Mouse (Mus musculus) stomach, embryonic 14.5 days (tissue): Measurements from ENCODE around the gene Cdkal1. TPM values are rescaled to one million over a fixed set of nuclear protein-coding genes. Genes with fewer than 3 reads are reported as not detected.

Source experiments
- ATAC-seq: fragments of 200-750 bp; cut with Nextera tagmentation; 2 replicates; pipeline ENCODE4 v1.8.0; 2017; ENCODE audit warnings: low read depth, moderate TSS enrichment; ENCODE audit not compliant: insufficient number of reproducible peaks, insufficient read depth, low FRiP score
- H3K27ac ChIP-seq: fragments of 300-500 bp; sonication (generic); 2 replicates; pipeline ENCODE4 v1.5.1; 2014; ENCODE audit warnings: mild to moderate bottlenecking, low read length, moderate library complexity, mixed read lengths
- H3K27me3 ChIP-seq: fragments of 300-500 bp; sonication (generic); 2 replicates; pipeline ENCODE4 v1.6.1; 2014; ENCODE audit warnings: low read length, control low read depth, mixed read lengths; ENCODE audit not compliant: control insufficient read depth, insufficient read depth
- H3K36me3 ChIP-seq: fragments of 300-500 bp; sonication (generic); 2 replicates; pipeline ENCODE4 v1.6.1; 2014; ENCODE audit warnings: mild to moderate bottlenecking, control low read depth, low read length, moderate library complexity, mixed read lengths; ENCODE audit not compliant: control insufficient read depth, insufficient read depth
- H3K4me1 ChIP-seq: fragments of 300-500 bp; sonication (generic); 2 replicates; pipeline ENCODE4 v1.6.1; 2014; ENCODE audit warnings: low read length, control low read depth, mixed read lengths; ENCODE audit not compliant: control insufficient read depth, insufficient read depth
- H3K4me2 ChIP-seq: fragments of 300-500 bp; sonication (generic); replicated peaks from 2 replicates; pipeline ENCODE4 v1.6.1; 2014; ENCODE audit warnings: low read depth, low read length, control low read depth
- H3K4me3 ChIP-seq: fragments of 300-500 bp; sonication (generic); 2 replicates; pipeline ENCODE4 v1.5.1; 2014; ENCODE audit warnings: low read depth, low read length, control low read depth
- H3K9ac ChIP-seq: fragments of 300-500 bp; sonication (generic); replicated peaks from 2 replicates; pipeline ENCODE4 v1.6.1; 2014; ENCODE audit warnings: low read depth, mild to moderate bottlenecking, control low read depth, low read length, moderate library complexity, mixed read lengths
- H3K9me3 ChIP-seq: fragments of 300-500 bp; sonication (generic); 2 replicates; pipeline ENCODE4 v1.6.1; 2016; ENCODE audit warnings: low read depth, low read length, control low read depth; ENCODE audit not compliant: control insufficient read depth
- WGBS: fragments of 180-500 bp; shearing (Covaris S2); extraction: QIAGEN DNeasy Blood & Tissue Kit; methylation state at CpG from one replicate; pipeline ENCODE4 v1.1.7; 2014; 5-methylcytosine and 5-hydroxymethylcytosine counted together
- polyA plus RNA-seq: library from polyadenylated mRNA; unstranded; fragments of >200 nt; fragmentation: Nextera tagmentation; extraction: Ambion mirVana; gene quantifications from 2 replicates; pipeline ENCODE4 v1.2.1, GENCODE M21; 2014

Cdkal1 gene
- polyA plus RNA-seq, 1 experiment from 2014 or later: 44.8 TPM

DNA sequence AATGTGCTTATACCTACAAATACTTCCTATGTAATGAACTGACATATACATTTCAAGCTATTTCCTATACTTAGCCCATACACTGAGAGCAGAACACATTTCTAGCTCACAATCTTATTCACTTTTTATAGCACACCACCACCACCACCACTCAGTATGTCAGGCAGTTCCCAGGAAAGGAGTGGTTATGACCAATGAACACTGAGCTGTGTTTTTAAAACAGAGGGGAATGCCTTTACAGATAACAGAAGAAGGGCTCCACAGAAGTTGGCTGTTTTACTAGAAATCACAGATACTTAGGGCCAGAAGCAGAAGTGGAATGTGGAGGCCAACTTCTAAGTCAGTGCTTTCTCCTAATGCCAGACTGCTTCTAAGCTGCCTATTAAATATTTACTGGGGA is 121.0 kb downstream of the Cdkal1 start:
- Histone ChIP-seq H3K4me3 (no peak overlapping the region), H3K36me3 (no peaks in the 10 kb centered on the region), H3K4me2 (no peak overlapping the region), H3K27ac (no peak overlapping the region), H3K4me1 (0 out of 2 replicates have a peak, but pooled peaks cover 3% of the 10 kb centered on the region), H3K9me3 (no peaks in the 10 kb centered on the region), H3K9ac (no peak overlapping the region), H3K27me3 (no peaks in the 10 kb centered on the region)
- ATAC-seq: no peak

DNA sequence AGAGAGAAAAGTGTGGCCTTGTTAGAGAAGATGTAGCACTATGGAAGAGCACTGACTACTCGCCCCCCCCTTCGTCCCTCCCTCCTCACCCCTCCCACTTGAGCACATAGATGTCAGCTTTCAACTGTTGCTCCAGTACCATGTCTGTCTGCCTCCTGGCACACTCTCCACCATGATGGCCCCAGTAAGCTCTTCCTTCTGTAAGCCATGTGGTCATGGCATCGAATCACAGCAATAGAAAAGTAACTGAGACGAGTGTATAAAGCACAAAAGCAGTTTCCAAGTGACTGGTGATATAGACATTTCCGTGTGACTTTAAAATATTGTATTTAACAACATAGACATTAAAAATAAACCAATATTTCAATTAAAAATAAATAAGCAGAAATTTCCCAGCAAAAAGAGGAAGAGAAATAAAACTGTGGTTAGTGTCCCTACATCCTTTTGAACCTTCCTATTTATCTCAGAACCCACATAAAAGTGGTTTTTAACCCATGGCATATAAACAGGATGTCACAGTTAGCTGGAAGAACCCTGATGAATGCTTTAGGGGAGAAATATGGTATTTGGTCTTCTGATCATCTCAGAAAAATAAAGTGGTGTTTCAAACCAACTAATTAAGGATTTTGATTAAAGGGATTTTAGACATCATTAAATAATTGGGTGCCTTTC is 129.2 kb downstream of the Cdkal1 start:
- WGBS: 83% methylated on average over 5 of the region's 5 CpGs
- Histone ChIP-seq H3K9me3 (no peaks in the 10 kb centered on the region), H3K4me3 (no peak overlapping the region), H3K36me3 (no peaks in the 10 kb centered on the region), H3K4me1 (no peaks in the 10 kb centered on the region), H3K4me2 (no peak overlapping the region), H3K9ac (no peak overlapping the region), H3K27me3 (no peaks in the 10 kb centered on the region), H3K27ac (no peak overlapping the region)
- ATAC-seq: no peak

DNA sequence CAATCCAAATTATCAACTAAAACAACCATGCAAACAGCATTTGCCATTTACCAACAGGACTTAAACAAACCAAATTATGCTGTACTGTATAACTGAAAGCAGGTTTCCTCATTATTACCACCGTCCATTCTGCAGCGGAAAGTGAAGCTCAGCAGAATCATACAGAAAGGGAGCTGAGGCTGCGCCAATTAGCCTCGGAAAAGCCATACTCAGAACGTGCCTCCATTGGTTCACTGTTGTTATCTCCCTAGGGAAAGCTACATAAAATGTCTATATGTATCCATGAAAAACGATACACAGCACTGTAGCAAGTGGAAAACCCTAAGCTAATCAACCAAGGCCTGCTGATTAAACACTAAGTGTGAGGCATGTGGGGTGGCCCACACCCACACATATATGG is 130.6 kb downstream of the Cdkal1 start:
- ATAC-seq: no peak
- Histone ChIP-seq H3K27ac (no peak overlapping the region), H3K4me2 (no peak overlapping the region), H3K9me3 (no peaks in the 10 kb centered on the region), H3K4me1 (no peaks in the 10 kb centered on the region), H3K27me3 (no peaks in the 10 kb centered on the region), H3K4me3 (no peak overlapping the region), H3K36me3 (no peaks in the 10 kb centered on the region), H3K9ac (no peak overlapping the region)
- WGBS: 76% methylated on average over 6 of the region's 6 CpGs

DNA sequence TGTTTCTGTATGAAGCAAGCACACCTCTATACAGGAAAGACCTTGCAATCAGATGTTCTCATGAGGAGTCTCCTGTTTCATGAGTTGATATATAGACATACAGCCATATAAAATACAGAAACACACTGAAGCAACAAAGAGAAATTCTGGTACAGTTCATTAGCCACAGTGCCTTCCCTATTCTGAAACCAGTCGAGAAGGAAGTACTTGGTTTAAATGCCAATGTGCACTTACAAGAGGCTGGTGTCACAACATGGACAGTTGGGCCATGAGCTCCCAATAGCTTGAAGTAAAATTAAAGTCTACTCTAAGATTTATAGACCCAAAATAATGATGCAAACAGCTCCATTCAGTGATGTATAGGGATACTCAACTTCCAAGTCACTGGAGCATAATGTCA is 132.3 kb downstream of the Cdkal1 start:
- Histone ChIP-seq H3K9me3 (no peaks in the 10 kb centered on the region), H3K27ac (no peak overlapping the region), H3K27me3 (no peaks in the 10 kb centered on the region), H3K4me2 (no peak overlapping the region), H3K4me3 (no peak overlapping the region), H3K9ac (no peak overlapping the region), H3K4me1 (no peaks in the 10 kb centered on the region), H3K36me3 (no peaks in the 10 kb centered on the region)
- 73% methylated on average over 1 of the region's 1 CpGs for WGBS
- ATAC-seq: no peak

DNA sequence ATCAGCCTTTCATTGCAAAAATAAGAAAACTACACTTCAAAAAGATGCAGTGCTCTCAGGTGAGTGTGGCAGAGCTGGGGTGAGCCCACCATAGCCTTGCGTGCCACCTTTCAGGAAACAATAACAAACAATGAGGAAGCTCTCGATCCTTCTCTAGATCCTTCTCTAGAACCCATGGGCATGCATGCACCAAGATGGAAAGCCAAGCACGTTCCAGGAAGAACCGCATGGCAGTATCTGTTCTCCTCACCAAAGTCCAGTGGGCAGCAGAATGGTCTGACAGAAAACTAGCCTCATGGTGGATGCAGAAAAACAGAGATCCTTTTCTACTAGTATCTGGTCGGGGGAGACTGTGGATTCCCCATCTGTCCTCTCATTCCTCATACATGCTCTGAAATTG is 134.3 kb downstream of the Cdkal1 start:
- Histone ChIP-seq H3K27me3 (no peaks in the 10 kb centered on the region), H3K27ac (no peak overlapping the region), H3K9me3 (no peaks in the 10 kb centered on the region), H3K36me3 (no peaks in the 10 kb centered on the region), H3K4me2 (no peak overlapping the region), H3K9ac (no peak overlapping the region), H3K4me3 (no peak overlapping the region), H3K4me1 (no peaks in the 10 kb centered on the region)
- 92% methylated on average over 5 of the region's 5 CpGs for WGBS
- ATAC-seq: no peak

DNA sequence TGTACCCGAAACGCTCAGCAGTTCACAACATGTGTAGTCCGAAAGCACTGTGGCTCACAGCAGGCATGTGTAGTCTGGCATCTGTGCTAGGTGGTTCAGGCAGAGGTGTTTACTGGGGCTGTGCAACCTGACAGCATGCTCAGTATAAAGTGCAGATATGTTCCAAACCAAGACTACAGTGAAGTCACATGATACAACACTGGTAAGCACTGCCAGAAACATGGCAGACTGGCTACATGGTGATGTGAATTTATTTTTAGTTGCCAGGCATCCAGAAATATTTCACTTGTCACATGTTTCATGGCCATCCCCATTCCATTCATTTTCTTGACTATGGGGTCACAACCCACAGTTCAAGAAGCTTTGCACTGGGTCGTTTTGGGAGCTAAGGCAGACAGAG is 138.9 kb downstream of the Cdkal1 start:
- Histone ChIP-seq H3K27ac (no peak overlapping the region), H3K9me3 (no peaks in the 10 kb centered on the region), H3K4me3 (no peak overlapping the region)

DNA sequence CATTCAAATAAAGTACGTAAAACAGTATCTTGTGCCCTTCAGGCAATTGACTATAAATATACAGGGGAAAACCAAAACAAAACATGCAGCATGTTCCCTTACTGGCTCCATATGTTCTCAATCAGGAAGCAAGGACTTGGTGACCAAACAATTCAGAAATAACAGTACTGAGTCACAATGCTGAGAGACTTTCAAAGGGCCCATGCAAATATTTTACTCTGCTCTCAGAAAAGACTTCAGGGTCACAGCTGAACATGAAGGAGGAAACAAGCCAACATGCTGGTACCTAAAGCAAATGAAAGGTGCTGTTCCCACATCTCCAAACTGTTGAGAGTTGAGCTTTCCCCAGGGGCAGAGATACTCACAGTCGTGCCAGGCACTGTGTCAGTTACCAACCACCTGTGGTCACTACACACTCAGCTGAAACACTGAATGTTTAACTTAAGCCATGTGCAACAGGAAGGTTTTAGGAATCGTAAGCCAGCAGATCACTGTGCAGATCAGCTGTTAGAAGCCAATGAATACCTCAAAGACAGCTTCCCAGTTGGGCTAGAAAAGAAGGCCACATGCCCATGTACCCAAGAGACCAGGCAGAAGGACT is 140.1 kb downstream of the Cdkal1 start:
- Histone ChIP-seq H3K4me2 (no peak overlapping the region), H3K4me1 (0 out of 2 replicates have a peak, but pooled peaks cover 5% of the 10 kb centered on the region), H3K4me3 (no peak overlapping the region), H3K9me3 (no peaks in the 10 kb centered on the region), H3K27me3 (no peaks in the 10 kb centered on the region), H3K36me3 (no peaks in the 10 kb centered on the region), H3K9ac (no peak overlapping the region), H3K27ac (no peak overlapping the region)
- 50% methylated on average over 3 of the region's 3 CpGs for WGBS
- no peak for ATAC-seq

More for the DNA sequence above, 138.9 kb downstream of the Cdkal1 start:
- Histone ChIP-seq H3K4me2 (no peak overlapping the region), H3K4me1 (0 out of 2 replicates have a peak, but pooled peaks cover 5% of the 10 kb centered on the region), H3K27me3 (no peaks in the 10 kb centered on the region), H3K36me3 (no peaks in the 10 kb centered on the region), H3K9ac (no peak overlapping the region)
- 77% methylated on average over 4 of the region's 4 CpGs for WGBS
- ATAC-seq: no peak

DNA sequence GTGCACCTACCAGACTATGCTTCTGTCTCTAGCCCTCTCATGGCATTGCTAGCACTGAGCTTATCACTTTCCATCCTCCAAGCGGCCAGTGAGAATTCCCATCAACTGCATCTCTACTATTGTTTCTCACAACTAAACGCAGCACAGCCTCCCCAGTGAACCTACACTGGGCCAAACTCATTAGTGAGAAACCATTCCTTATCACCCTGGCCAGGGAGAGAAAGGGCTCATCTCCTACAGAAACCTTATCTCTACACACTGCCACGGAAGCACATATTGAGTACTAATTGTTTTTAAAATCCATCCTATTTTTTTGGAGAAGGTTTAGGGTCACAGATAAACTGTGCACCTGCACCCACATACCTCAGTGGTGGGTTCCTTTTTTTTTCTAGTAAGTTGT is 147.9 kb downstream of the Cdkal1 start:
- H3K4me1 ChIP-seq: no peaks in the 10 kb centered on the region
- H3K4me2 ChIP-seq: no peak overlapping the region
- no peak overlapping the region for H3K9ac ChIP-seq
- no peak for ATAC-seq
- WGBS: 76% methylated on average over 3 of the region's 3 CpGs
- no peaks in the 10 kb centered on the region for H3K9me3 ChIP-seq
- H3K36me3 ChIP-seq: no peaks in the 10 kb centered on the region
- H3K4me3 ChIP-seq: no peak overlapping the region
- H3K27me3 ChIP-seq: no peaks in the 10 kb centered on the region
- H3K27ac ChIP-seq: no peak overlapping the region

DNA sequence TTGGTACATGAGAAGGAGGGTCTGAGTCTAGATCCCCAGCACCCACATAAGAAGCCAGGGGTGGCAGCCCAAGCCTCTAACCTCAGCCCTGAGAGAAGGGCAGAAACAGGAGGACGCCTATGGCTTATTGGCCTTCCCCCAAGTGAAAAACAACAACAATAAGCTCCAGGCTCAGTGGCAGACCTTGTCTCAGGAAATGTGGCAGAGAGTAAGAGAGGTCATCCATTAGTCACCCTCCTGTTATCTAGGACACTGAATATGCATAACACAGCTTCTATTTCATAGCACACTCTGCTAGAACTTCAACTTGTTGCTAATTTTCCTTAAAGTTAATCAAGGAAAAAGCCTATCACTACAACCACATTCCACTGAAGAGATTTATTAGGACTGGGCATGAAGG is 154.1 kb downstream of the Cdkal1 start:
- no peak for ATAC-seq
- H3K36me3 ChIP-seq: no peaks in the 10 kb centered on the region
- H3K9ac ChIP-seq: no peak overlapping the region
- H3K4me3 ChIP-seq: no peak overlapping the region
- no peak overlapping the region for H3K27ac ChIP-seq
- H3K27me3 ChIP-seq: no peaks in the 10 kb centered on the region
- WGBS: 63% methylated on average over 1 of the region's 1 CpGs
- H3K4me1 ChIP-seq: 0 out of 2 replicates have a peak, but pooled peaks cover 4% of the 10 kb centered on the region
- H3K9me3 ChIP-seq: no peaks in the 10 kb centered on the region
- no peak overlapping the region for H3K4me2 ChIP-seq
